Mouse (Mus musculus) myocyte (in vitro differentiated cells): ENCODE measurements around the gene Baat. TPM values are rescaled to one million over a fixed set of nuclear protein-coding genes. Genes with fewer than 3 reads are reported as not detected.
"Not testable (repeated sequence)": the region's sequence is repeated elsewhere in the genome, so short reads cannot be mapped to it uniquely, and the experiment has no call there.

Experiments
- H3K27me3 ChIP-seq: one replicate; pipeline ENCODE4 v1.6.1; 2011; ENCODE audit not compliant: control insufficient read depth, insufficient read depth, insufficient read length
- H3K36me3 ChIP-seq: one replicate; pipeline ENCODE4 v1.6.1; 2011; ENCODE audit not compliant: control insufficient read depth, insufficient read depth
- H3K4me2 ChIP-seq: one replicate; pipeline ENCODE4 v1.6.1; 2011; ENCODE audit warnings: low read depth, control low read depth
- H3K4me3 ChIP-seq: one replicate; pipeline ENCODE4 v1.5.1; 2011; ENCODE audit warnings: mild to moderate bottlenecking, control low read depth, moderate library complexity
- H3K79me2 ChIP-seq: one replicate; pipeline ENCODE4 v1.6.1; 2011; ENCODE audit not compliant: control insufficient read depth, insufficient read depth
- H3ac ChIP-seq: one replicate; pipeline ENCODE4 v1.6.1; 2011; ENCODE audit not compliant: control insufficient read depth, insufficient read length
- CEBPB ChIP-seq: IDR thresholded peaks from 2 replicates; pipeline ENCODE4 v1.6.1; 2011; ENCODE audit warnings: mild to moderate bottlenecking, moderate library complexity; ENCODE audit not compliant: poor library complexity, insufficient read depth, severe bottlenecking
- E2F4 ChIP-seq: IDR thresholded peaks from one replicate; pipeline ENCODE4 v1.6.1; 2011; ENCODE audit warnings: mild to moderate bottlenecking, control low read depth, moderate library complexity; ENCODE audit not compliant: insufficient read depth
- MAX ChIP-seq: IDR thresholded peaks from one replicate; pipeline ENCODE4 v1.6.1; 2011; ENCODE audit warnings: low read depth, mild to moderate bottlenecking, control low read depth
- MYOD1 ChIP-seq, 3 experiments: IDR thresholded peaks; one replicate each; pipeline ENCODE4 v1.6.1; 2011; ENCODE audit warnings: control low read depth in 2 of 3, low read depth in 2 of 3, mild to moderate bottlenecking in 2 of 3, moderate library complexity in 1 of 3; ENCODE audit not compliant: insufficient read length in 2 of 3, control insufficient read depth in 1 of 3
- MYOG ChIP-seq, 3 experiments: IDR thresholded peaks; one replicate each; pipeline ENCODE4 v1.6.1; 2011; ENCODE audit warnings: control low read depth in 2 of 3, low read depth in 2 of 3, mild to moderate bottlenecking in 2 of 3; ENCODE audit not compliant: insufficient read length in 2 of 3, control insufficient read depth in 1 of 3, insufficient read depth in 1 of 3
- POLR2A ChIP-seq: IDR thresholded peaks from one replicate; pipeline ENCODE4 v1.6.1; 2011; ENCODE audit warnings: low read depth, mild to moderate bottlenecking, control low read depth, moderate library complexity; ENCODE audit not compliant: insufficient read length
- POLR2AphosphoS2 ChIP-seq: IDR thresholded peaks from one replicate; pipeline ENCODE4 v1.6.1; 2011; ENCODE audit warnings: low read depth, control low read depth; ENCODE audit not compliant: insufficient read length
- REST ChIP-seq: IDR thresholded peaks from one replicate; pipeline ENCODE4 v1.6.1; 2011; ENCODE audit warnings: mild to moderate bottlenecking, control low read depth, moderate library complexity; ENCODE audit not compliant: insufficient read depth, insufficient read length
- SRF ChIP-seq: IDR thresholded peaks from one replicate; pipeline ENCODE4 v1.6.1; 2011; ENCODE audit warnings: low read depth; ENCODE audit not compliant: control insufficient read depth, insufficient read length
- TCF12 ChIP-seq: IDR thresholded peaks from one replicate; pipeline ENCODE4 v1.6.1; 2011; ENCODE audit warnings: mild to moderate bottlenecking, control low read depth; ENCODE audit not compliant: poor library complexity, insufficient read depth, severe bottlenecking
- TCF3 ChIP-seq: IDR thresholded peaks from one replicate; pipeline ENCODE4 v1.6.1; 2011; ENCODE audit warnings: low read depth, control low read depth; ENCODE audit not compliant: insufficient read length
- USF1 ChIP-seq: IDR thresholded peaks from one replicate; pipeline ENCODE4 v1.6.1; 2011; ENCODE audit warnings: low read depth, mild to moderate bottlenecking, control low read depth, moderate library complexity
- polyA plus RNA-seq: library from polyadenylated mRNA; unstranded; fragments of >200 nt; fragmentation: generic; extraction: Trizol; gene quantifications from one replicate; pipeline ENCODE4 v1.2.1, GENCODE M21; 2012; ENCODE audit warnings: missing spikeins

Baat gene
- polyA plus RNA-seq, 1 experiment, result not detected

DNA sequence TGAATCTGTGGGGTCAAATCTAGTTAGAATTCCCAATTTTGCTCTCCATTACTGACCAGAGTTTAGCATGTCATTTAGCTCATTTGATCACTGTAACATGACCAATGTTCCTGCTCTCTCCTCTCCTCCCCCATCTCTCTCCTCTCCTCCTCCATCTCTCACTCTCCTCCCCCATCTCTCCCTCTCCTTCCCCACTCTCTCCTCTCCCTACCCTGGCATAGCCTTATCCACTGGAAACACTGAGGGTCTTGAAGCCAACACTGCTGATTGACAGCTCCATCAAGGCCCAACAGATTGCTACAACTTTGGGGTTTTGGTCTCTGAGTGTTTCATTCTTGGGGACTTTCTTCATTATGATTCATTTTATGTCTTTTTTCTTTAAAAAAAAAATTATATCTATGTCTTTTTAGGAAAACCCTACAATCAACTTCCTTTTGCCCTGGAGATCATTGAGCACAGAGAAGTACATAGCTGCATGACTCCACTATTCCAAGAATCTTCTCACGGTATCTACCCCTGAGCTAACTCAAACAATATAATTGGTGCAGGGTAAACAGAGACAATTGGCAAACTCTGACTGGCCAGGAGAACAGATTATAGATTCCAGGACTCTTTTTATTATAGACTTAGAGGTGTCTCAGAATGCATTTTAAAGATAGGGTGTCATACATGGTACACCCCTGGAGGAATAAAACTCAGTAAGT lies 54.4 kb downstream of the Baat start:
- H3K79me2 ChIP-seq, result no peaks in the 10 kb centered on the region
- H3ac ChIP-seq, result no peak overlapping the region
- no peaks in the 10 kb centered on the region for H3K36me3 ChIP-seq
- TF ChIP-seq MYOG (IDR thresholded peaks at IDR 0.05; ENCODE audit: control insufficient read depth in 1 of 3, insufficient read depth in 1 of 3, insufficient read length in 2 of 3, low read depth in 2 of 3) (no peak), USF1 (no peak), TCF3 (no peak), MAX (no peak), CEBPB (no peak), SRF (no peak), E2F4 (no peak), TCF12 (no peak), REST (no peak), MYOD1 (IDR thresholded peaks at IDR 0.05; ENCODE audit: control insufficient read depth in 1 of 3, insufficient read length in 2 of 3, low read depth in 2 of 3) (no peak), POLR2AphosphoS2 (no peak), POLR2A (no peak)
- no peak overlapping the region for H3K4me3 ChIP-seq
- no peaks in the 10 kb centered on the region for H3K27me3 ChIP-seq
- no peak overlapping the region for H3K4me2 ChIP-seq

DNA sequence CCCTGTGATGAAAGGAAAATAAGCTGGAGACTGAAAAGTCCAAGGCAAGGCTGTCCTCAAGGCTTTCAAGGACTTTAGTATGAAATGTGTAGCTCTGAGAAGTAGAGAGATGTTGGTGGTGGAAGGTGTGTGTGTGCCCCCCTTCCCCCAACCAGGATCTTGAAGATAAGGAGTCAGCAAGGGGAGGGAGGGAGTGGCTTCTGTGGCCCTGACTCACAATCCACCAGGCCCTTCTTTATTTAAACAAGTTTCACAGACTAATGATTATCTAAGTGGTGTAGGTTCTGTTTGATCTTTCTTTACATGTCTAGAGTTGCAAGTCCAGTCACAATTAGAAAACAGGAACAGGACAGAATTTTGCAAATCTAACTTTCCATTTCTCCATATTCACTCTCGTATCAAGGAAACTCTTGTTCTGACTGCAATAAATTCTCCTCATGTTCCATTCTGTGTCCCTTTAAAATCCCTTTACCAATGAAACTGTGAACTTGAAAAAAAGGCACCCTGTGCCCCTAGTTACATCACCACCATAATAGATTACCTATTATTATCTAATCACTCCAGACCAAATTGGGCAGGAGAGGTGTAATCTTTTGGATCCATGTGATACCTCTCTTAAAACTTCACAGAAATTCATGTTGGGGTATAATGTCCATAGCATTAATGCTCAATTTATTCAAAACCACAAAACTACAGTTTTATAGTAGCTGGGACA lies 55.1 kb downstream of the Baat start:
- not testable (repeated sequence) for H3K36me3 ChIP-seq, H3K4me2 ChIP-seq, H3K27me3 ChIP-seq, H3ac ChIP-seq, H3K4me3 ChIP-seq, H3K79me2 ChIP-seq

Other genes with a start within 250 kb of the Baat start
- gene Acnat2, start 98.4 kb downstream of the Baat start, polyA plus RNA-seq, result not detected
- gene Acnat1, start 32.6 kb downstream of the Baat start, polyA plus RNA-seq, result not detected
- gene Mrpl50, start 14.5 kb upstream of the Baat start, polyA plus RNA-seq, result 16.7 TPM
- gene Zfp189, start 14.6 kb upstream of the Baat start, polyA plus RNA-seq, result 1.4 TPM
- gene Aldob, start 43.0 kb upstream of the Baat start, polyA plus RNA-seq, result not detected
- gene Tmem246, start 91.3 kb upstream of the Baat start, polyA plus RNA-seq, result 2.2 TPM
- 25.5 TPM for gene Rnf20, start 125.4 kb upstream of the Baat start, polyA plus RNA-seq
- not detected for gene Ppp3r2, start 175.5 kb upstream of the Baat start, polyA plus RNA-seq